Mouse (Mus musculus) ovary, adult 2 months (tissue): Measurements from ENCODE around the gene Pgpep1. TPM values are rescaled to one million over a fixed set of nuclear protein-coding genes. Genes with fewer than 3 reads are reported as not detected.

ENCODE experiments used
- polyA plus RNA-seq: library from polyadenylated mRNA; depleted of rRNA; stranded (reverse); fragments of >200 nt; gene quantifications from 2 replicates; pipeline ENCODE4 v1.2.3, GENCODE M21; 2012; rRNA removed

The Pgpep1 gene
- 100 and 112 TPM in 2 replicates for polyA plus RNA-seq

GRCm38 (mm10) chr8:70660273-70660725 lies at the start of gene Pgpep1:
TSS of gene Pgpep1 (minus strand) at chr8:70660388.

GRCm38 (mm10) chr8:70703287-70703686 lies 43.1 kb upstream of the Pgpep1 start, which contains the start of gene Iqcn:
TSS of gene Iqcn (plus strand) at chr8:70703457.

GRCm38 (mm10) chr8:70698310-70699109 lies 38.3 kb upstream of the Pgpep1 start, which contains the start of gene Jund:
TSS of gene Jund (plus strand) at chr8:70698949.

GRCm38 (mm10) chr8:70673079-70673856 lies 13.1 kb upstream of the Pgpep1 start, which contains the start of gene Lsm4:
TSS of gene Lsm4 (plus strand) at chr8:70673248.

GRCm38 (mm10) chr8:70632346-70632892 lies 27.8 kb downstream of the Pgpep1 start, which contains the start of gene Gdf15:
TSS of gene Gdf15 (minus strand) at chr8:70632456.

GRCm38 (mm10) chr8:70615894-70616293 lies 44.3 kb downstream of the Pgpep1 start, which contains the start of gene Lrrc25:
TSS of gene Lrrc25 (plus strand) at chr8:70616155.

GRCm38 (mm10) chr8:70608749-70609367 lies 51.3 kb downstream of the Pgpep1 start, which contains the start of gene Ssbp4:
TSS of gene Ssbp4 (minus strand) at chr8:70608872.

Other genes starting within 250 kb of the Pgpep1 start
- 69.5 and 70.0 TPM in 2 replicates for gene Crtc1, start 220.8 kb downstream of the Pgpep1 start, polyA plus RNA-seq
- gene Klhl26, start 183.4 kb downstream of the Pgpep1 start, polyA plus RNA-seq, result 132 and 154 TPM in 2 replicates
- gene Tmem59l, start 173.0 kb downstream of the Pgpep1 start, polyA plus RNA-seq, result 2.3 and 4.0 TPM in 2 replicates
- gene Crlf1, start 167.2 kb downstream of the Pgpep1 start, polyA plus RNA-seq, result 11.6 and 22.8 TPM in 2 replicates
- 333 and 372 TPM in 2 replicates for gene Rex1bd, start 153.6 kb downstream of the Pgpep1 start, polyA plus RNA-seq
- 989 and 1,155 TPM in 2 replicates for gene Uba52, start 149.6 kb downstream of the Pgpep1 start, polyA plus RNA-seq
- 685 and 705 TPM in 2 replicates for gene Fkbp8, start 132.7 kb downstream of the Pgpep1 start, polyA plus RNA-seq
- gene Kxd1, start 132.4 kb downstream of the Pgpep1 start, polyA plus RNA-seq, result 70.3 and 97.9 TPM in 2 replicates
- gene Ell, start 120.9 kb downstream of the Pgpep1 start, polyA plus RNA-seq, result 33.7 and 35.4 TPM in 2 replicates
- gene Isyna1, start 66.0 kb downstream of the Pgpep1 start, polyA plus RNA-seq, result 867 and 914 TPM in 2 replicates
- gene Ssbp4, start 51.5 kb downstream of the Pgpep1 start, polyA plus RNA-seq, result 426 and 602 TPM in 2 replicates
- 11.0 and 12.7 TPM in 2 replicates for gene Lrrc25, start 44.2 kb downstream of the Pgpep1 start, polyA plus RNA-seq
- 11.8 and 16.3 TPM in 2 replicates for gene Gdf15, start 27.9 kb downstream of the Pgpep1 start, polyA plus RNA-seq
- gene Lsm4, start 12.9 kb upstream of the Pgpep1 start, polyA plus RNA-seq, result 179 and 190 TPM in 2 replicates
- gene Jund, start 38.6 kb upstream of the Pgpep1 start, polyA plus RNA-seq, result 689 and 1,003 TPM in 2 replicates
- gene Iqcn, start 43.1 kb upstream of the Pgpep1 start, polyA plus RNA-seq, result 0.03 TPM in 2 replicates
- 0.60 and 0.89 TPM in 2 replicates for gene Gm3336, start 58.2 kb upstream of the Pgpep1 start, polyA plus RNA-seq
- 3.5 and 6.5 TPM in 2 replicates for gene Pde4c, start 63.3 kb upstream of the Pgpep1 start, polyA plus RNA-seq
- gene Rab3a, start 94.3 kb upstream of the Pgpep1 start, polyA plus RNA-seq, result 50.0 and 67.9 TPM in 2 replicates
- gene Mpv17l2, start 100.6 kb upstream of the Pgpep1 start, polyA plus RNA-seq, result 210 and 274 TPM in 2 replicates
- 322 and 352 TPM in 2 replicates for gene Pik3r2, start 116.3 kb upstream of the Pgpep1 start, polyA plus RNA-seq
- 111 and 132 TPM in 2 replicates for gene Mast3, start 144.7 kb upstream of the Pgpep1 start, polyA plus RNA-seq
- gene Il12rb1, start 148.1 kb upstream of the Pgpep1 start, polyA plus RNA-seq, result 1.1 and 1.5 TPM in 2 replicates
- gene Arrdc2, start 179.3 kb upstream of the Pgpep1 start, polyA plus RNA-seq, result 97.4 and 114 TPM in 2 replicates
- gene Kcnn1, start 202.9 kb upstream of the Pgpep1 start, polyA plus RNA-seq, result 7.1 and 9.1 TPM in 2 replicates
- 65.2 and 65.7 TPM in 2 replicates for gene Ccdc124, start 213.5 kb upstream of the Pgpep1 start, polyA plus RNA-seq
- gene Slc5a5, start 232.4 kb upstream of the Pgpep1 start, polyA plus RNA-seq, result 0.64 and 0.89 TPM in 2 replicates
- 10,537 and 11,448 TPM in 2 replicates for gene Rpl18a, start 237.0 kb upstream of the Pgpep1 start, polyA plus RNA-seq
- 125 and 138 TPM in 2 replicates for gene Map1s, start 245.5 kb upstream of the Pgpep1 start, polyA plus RNA-seq